Mouse (Mus musculus) heart, embryonic 13.5 days (tissue): ENCODE data around the gene Ube2l3. TPM values are rescaled to one million over a fixed set of nuclear protein-coding genes. Genes with fewer than 3 reads are reported as not detected.
"Not testable (repeated sequence)": the region's sequence is repeated elsewhere in the genome, so short reads cannot be mapped to it uniquely, and the experiment has no call there.

Source experiments
- ATAC-seq: fragments of 200-750 bp; cut with Nextera tagmentation; 2 replicates; pipeline ENCODE4 v1.8.0; 2017; ENCODE audit warnings: moderate TSS enrichment; ENCODE audit not compliant: insufficient number of reproducible peaks, low FRiP score, low TSS enrichment; ENCODE audit errors: extremely low read depth
- H3K27ac ChIP-seq: fragments of 300-500 bp; sonication (generic); replicated peaks from 2 replicates; pipeline ENCODE4 v1.5.1; 2015; ENCODE audit warnings: moderate library complexity, mild to moderate bottlenecking, inconsistent platforms
- H3K27me3 ChIP-seq: fragments of 300-500 bp; sonication (generic); replicated peaks from 2 replicates; pipeline ENCODE4 v1.6.1; 2015; ENCODE audit warnings: mild to moderate bottlenecking, inconsistent platforms
- H3K36me3 ChIP-seq: fragments of 300-500 bp; sonication (generic); 2 replicates; pipeline ENCODE4 v1.6.1; 2015; ENCODE audit warnings: mild to moderate bottlenecking, inconsistent platforms
- H3K4me1 ChIP-seq: fragments of 300-500 bp; sonication (generic); 2 replicates; pipeline ENCODE4 v1.6.1; 2015; ENCODE audit warnings: inconsistent platforms
- H3K4me2 ChIP-seq: fragments of 300-500 bp; sonication (generic); 2 replicates; pipeline ENCODE4 v1.6.1; 2015; ENCODE audit warnings: inconsistent platforms, mild to moderate bottlenecking, moderate library complexity
- H3K4me3 ChIP-seq: fragments of 300-500 bp; sonication (generic); 2 replicates; pipeline ENCODE4 v1.5.1; 2015; ENCODE audit warnings: moderate library complexity, mild to moderate bottlenecking, inconsistent platforms
- H3K9ac ChIP-seq: fragments of 300-500 bp; sonication (generic); 2 replicates; pipeline ENCODE4 v1.6.1; 2015; ENCODE audit warnings: inconsistent platforms, mild to moderate bottlenecking, moderate library complexity
- H3K9me3 ChIP-seq: fragments of 300-500 bp; sonication (generic); 2 replicates; pipeline ENCODE4 v1.6.1; 2016; ENCODE audit warnings: inconsistent platforms
- WGBS: fragments of 180-500 bp; shearing (Covaris S2); methylation state at CpG from one replicate; pipeline ENCODE4 v1.1.7; 2015; ENCODE audit warnings: mixed read lengths; 5-methylcytosine and 5-hydroxymethylcytosine counted together
- polyA plus RNA-seq: library from polyadenylated mRNA; unstranded; fragments of >200 nt; fragmentation: Nextera tagmentation; extraction: Ambion mirVana; gene quantifications from 2 replicates; pipeline ENCODE4 v1.2.1, GENCODE M21; 2015

Ube2l3 gene
- polyA plus RNA-seq, 1 experiment from 2014 or later, result 292 TPM

DNA sequence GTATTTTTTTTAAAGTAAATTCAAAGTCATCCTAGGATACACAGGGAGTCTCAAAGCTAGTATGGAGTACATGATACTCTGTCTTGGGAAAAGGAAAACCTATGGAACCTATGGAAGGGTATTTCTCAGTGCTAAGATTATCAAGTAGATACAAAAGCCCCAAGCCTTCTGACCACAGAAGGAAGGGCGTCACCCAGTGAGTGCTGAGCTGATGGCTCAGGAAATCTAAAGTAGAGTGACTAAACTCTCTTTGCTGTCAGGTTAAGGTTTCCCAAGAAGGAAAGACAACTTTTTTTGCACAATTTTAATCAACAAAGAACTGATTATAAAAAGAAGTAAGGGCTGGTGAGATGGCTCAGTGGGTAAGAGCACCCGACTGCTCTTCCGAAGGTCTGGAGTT, 22.7 kb downstream of the Ube2l3 start:
- WGBS, result 86% methylated on average over 3 of the region's 3 CpGs
- Histone ChIP-seq H3K36me3 (peaks cover 39% of the 10 kb centered on the region), H3K27me3 (no peaks in the 10 kb centered on the region), H3K27ac (no peak overlapping the region), H3K4me1 (peaks cover 35% of the 10 kb centered on the region), H3K9ac (no peak overlapping the region), H3K4me3 (no peak overlapping the region), H3K9me3 (no peaks in the 10 kb centered on the region), H3K4me2 (no peak overlapping the region)
- ATAC-seq, result no peak

DNA sequence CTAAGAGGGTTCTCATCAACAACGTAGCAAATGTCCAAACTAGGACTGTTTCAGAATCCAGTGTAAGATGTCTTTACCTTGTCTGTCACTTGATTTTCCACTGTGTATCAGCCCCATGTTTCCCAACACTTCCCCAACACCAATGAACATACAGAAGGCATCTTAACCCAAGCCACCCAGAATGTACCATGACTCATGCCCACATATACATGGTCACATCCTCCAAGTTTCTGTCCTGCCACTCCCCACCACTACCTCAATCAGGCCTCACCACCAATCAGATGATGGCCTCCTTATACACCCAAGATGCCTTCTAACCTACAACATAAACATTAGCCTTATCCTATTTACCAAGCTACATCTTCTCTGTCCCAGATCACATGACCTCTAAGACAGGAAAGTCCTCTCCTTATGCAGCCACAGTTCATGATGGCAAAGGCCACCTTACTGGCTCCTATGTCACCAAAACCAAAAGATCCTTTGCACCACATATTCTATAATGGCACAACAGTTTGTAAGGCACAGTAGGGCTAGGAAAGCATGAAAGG, 24.8 kb downstream of the Ube2l3 start:
- H3K9me3 ChIP-seq, result no peaks in the 10 kb centered on the region
- no peak for ATAC-seq
- no peaks in the 10 kb centered on the region for H3K27me3 ChIP-seq
- H3K27ac ChIP-seq, result no peak overlapping the region
- H3K36me3 ChIP-seq, result peaks cover 53% of the 10 kb centered on the region
- WGBS, result 97% methylated on average over 1 of the region's 1 CpGs
- H3K4me2 ChIP-seq, result no peak overlapping the region
- no peak overlapping the region for H3K9ac ChIP-seq
- H3K4me3 ChIP-seq, result no peak overlapping the region
- peaks cover 28% of the 10 kb centered on the region for H3K4me1 ChIP-seq

GRCm38 (mm10) chr16:17175765-17176164, 26.7 kb downstream of the Ube2l3 start:
- 68% methylated on average over 2 of the region's 2 CpGs for WGBS

DNA sequence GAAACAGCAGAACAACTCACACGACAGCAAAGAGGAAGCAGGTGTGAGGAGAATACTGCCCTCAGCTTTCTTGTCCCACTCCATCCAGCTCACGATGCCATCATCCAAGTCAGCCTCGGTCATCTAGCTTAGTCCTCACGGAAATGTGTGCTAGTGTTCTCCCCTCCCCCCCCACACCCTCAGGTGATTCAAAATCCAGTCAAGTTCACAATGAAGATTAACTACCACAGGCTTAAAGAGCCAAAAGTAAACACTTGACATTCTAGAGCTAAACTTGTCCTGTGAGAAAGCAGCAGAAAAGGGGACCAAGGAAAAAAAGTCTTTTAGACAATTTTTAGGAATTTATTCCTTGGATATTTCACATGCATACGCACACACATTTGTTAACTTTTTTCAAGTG, 34.4 kb downstream of the Ube2l3 start:
- ATAC-seq, result no peak
- Histone ChIP-seq H3K9ac (no peak overlapping the region), H3K4me2 (no peak overlapping the region), H3K9me3 (no peaks in the 10 kb centered on the region), H3K27me3 (no peaks in the 10 kb centered on the region), H3K4me1 (peaks cover 2% of the 10 kb centered on the region), H3K36me3 (peaks cover 81% of the 10 kb centered on the region), H3K27ac (no peak overlapping the region), H3K4me3 (no peak overlapping the region)
- WGBS, result 85% methylated on average over 5 of the region's 5 CpGs

More at GRCm38 (mm10) chr16:17175765-17176164, 26.7 kb downstream of the Ube2l3 start:
- no peak for ATAC-seq
- Histone ChIP-seq H3K36me3 (peaks cover 70% of the 10 kb centered on the region), H3K9ac (no peak overlapping the region), H3K9me3 (no peaks in the 10 kb centered on the region), H3K4me3 (no peak overlapping the region), H3K4me2 (no peak overlapping the region), H3K4me1 (peaks cover 10% of the 10 kb centered on the region), H3K27ac (no peak overlapping the region), H3K27me3 (no peaks in the 10 kb centered on the region)

DNA sequence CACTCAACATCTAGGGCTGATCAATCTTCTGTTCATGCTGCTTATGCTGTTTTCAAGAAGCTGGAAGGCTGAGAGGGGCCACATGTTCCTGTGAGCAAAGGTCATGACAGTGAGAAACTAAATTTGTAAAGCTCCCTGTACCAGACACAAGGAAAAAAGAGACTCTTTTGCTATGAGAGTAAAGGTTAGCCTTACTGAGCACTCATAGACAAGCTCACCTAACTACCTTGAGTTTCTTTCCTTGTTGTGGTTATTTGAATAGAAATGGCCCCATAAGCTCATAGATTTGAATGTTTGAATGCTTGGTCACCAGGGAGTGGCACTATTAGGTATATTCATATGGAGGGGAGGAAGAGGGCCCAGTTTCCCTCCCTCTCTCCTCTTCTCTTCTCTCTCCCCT, 35.3 kb downstream of the Ube2l3 start:
- Histone ChIP-seq H3K9me3 (no peaks in the 10 kb centered on the region), H3K4me3 (no peak overlapping the region), H3K27ac (no peak overlapping the region), H3K27me3 (no peaks in the 10 kb centered on the region), H3K4me2 (no peak overlapping the region), H3K4me1 (peaks cover 2% of the 10 kb centered on the region), H3K9ac (no peak overlapping the region), H3K36me3 (peaks cover 81% of the 10 kb centered on the region)
- ATAC-seq, result no peak

DNA sequence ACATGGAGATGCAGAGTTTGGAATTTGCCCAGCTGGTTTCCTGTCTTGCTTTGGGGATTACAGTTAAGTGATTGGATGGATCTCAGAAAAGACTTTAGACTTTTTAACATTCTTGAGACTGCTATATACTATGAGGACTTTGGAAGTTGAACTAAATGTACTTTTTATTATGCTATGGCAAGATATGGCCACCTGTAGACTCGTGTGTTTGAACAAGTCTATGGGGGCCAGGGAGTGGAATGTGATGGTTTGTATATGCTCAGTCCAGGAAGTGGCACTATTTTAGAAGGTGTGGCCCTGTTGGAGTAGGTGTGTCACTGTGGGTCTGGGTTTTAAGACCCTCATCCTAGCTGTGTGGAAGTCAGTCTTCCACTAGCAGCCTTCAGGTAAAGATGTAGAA, 37.0 kb downstream of the Ube2l3 start:
- not testable (repeated sequence) for H3K9me3 ChIP-seq, H3K27me3 ChIP-seq, H3K4me2 ChIP-seq, H3K4me3 ChIP-seq, H3K9ac ChIP-seq, ATAC-seq, H3K4me1 ChIP-seq, H3K27ac ChIP-seq
- peaks cover 78% of the 10 kb centered on the region for H3K36me3 ChIP-seq
- 74% methylated on average over 1 of the region's 1 CpGs for WGBS

- Histone ChIP-seq H3K4me1 (peaks cover 13% of the 10 kb centered on the region; the same call in 1 of the 2 replicates), H3K27me3 (no peaks in the 10 kb centered on the region), H3K4me2 (no peak overlapping the region), H3K27ac (no peak overlapping the region), H3K9ac (no peak overlapping the region), H3K36me3 (peaks cover 80% of the 10 kb centered on the region), H3K4me3 (no peak overlapping the region), H3K9me3 (no peaks in the 10 kb centered on the region)
- 84% methylated on average over 2 of the region's 2 CpGs for WGBS
- no peak for ATAC-seq
Measured at GRCm38 (mm10) chr16:17154346-17154745, 48.1 kb downstream of the Ube2l3 start.

DNA sequence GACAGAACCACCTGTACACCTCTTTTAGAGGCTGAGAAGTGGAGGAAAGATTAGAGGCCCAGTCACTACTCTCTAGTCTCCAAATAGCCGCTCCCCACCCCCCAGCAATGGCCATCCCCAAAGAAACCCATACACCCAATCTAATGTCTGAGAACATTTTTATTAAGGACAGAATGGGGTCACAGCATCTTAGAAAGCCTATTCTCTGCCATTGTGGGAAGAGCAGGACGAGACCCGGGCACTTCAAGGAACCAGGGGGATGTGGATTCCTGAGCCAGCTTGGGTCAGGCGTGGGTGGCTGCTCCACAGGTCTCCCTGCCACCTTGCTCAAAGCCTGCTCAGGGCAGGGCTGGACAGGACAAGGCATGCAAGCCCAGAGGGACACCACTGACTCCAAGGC, 50.6 kb downstream of the Ube2l3 start:
- Histone ChIP-seq H3K9ac (no peak overlapping the region), H3K9me3 (no peaks in the 10 kb centered on the region), H3K27me3 (no peaks in the 10 kb centered on the region; the same call in 1 of the 2 replicates), H3K4me1 (peaks cover 28% of the 10 kb centered on the region), H3K27ac (no peak overlapping the region), H3K4me2 (no peak overlapping the region), H3K36me3 (peaks cover 56% of the 10 kb centered on the region), H3K4me3 (no peak overlapping the region)
- 94% methylated on average over 4 of the region's 4 CpGs for WGBS
- no peak for ATAC-seq

- Histone ChIP-seq H3K9me3 (no peaks in the 10 kb centered on the region), H3K27me3 (no peaks in the 10 kb centered on the region; the same call in 1 of the 2 replicates), H3K4me1 (peaks cover 28% of the 10 kb centered on the region), H3K36me3 (peaks cover 45% of the 10 kb centered on the region), H3K4me3 (no peak overlapping the region), H3K4me2 (no peak overlapping the region), H3K27ac (no peak overlapping the region), H3K9ac (no peak overlapping the region)
- no peak for ATAC-seq
- 71% methylated on average over 7 of the region's 7 CpGs for WGBS
Measured at GRCm38 (mm10) chr16:17150520-17151258, 51.8 kb downstream of the Ube2l3 start.

DNA sequence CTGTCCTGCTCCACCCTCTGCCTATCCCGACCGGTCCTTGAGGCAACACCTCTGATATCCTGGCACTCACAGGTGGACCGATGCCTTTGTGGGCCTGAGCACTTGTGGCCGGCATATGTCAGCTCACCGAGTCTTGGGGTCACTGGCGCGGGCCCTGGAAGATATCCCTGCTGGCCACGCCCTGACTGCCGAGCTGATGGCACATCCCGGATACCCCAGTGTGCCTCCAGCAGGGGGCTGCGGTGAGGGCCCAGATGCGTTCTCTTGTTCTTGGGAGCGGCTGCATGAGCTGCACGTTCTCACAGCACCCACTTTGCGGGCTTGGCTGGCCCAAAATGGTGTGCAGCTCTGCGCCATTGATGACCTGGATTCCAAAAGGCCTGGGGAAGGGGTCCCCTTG, 54.4 kb downstream of the Ube2l3 start:
- ATAC-seq, result no peak
- no peak overlapping the region for H3K27ac ChIP-seq
- 11% methylated on average over 16 of the region's 16 CpGs for WGBS
- H3K36me3 ChIP-seq, result peaks cover 22% of the 10 kb centered on the region
- no peaks in the 10 kb centered on the region; the same call in 1 of the 2 replicates for H3K27me3 ChIP-seq
- peak overlapping the region; percentile 69 for H3K4me3 ChIP-seq
- peak overlapping the region; percentile 100 for H3K4me2 ChIP-seq
- no peaks in the 10 kb centered on the region for H3K9me3 ChIP-seq
- peak overlapping the region; percentile 79 for H3K9ac ChIP-seq
- peaks cover 16% of the 10 kb centered on the region for H3K4me1 ChIP-seq

DNA sequence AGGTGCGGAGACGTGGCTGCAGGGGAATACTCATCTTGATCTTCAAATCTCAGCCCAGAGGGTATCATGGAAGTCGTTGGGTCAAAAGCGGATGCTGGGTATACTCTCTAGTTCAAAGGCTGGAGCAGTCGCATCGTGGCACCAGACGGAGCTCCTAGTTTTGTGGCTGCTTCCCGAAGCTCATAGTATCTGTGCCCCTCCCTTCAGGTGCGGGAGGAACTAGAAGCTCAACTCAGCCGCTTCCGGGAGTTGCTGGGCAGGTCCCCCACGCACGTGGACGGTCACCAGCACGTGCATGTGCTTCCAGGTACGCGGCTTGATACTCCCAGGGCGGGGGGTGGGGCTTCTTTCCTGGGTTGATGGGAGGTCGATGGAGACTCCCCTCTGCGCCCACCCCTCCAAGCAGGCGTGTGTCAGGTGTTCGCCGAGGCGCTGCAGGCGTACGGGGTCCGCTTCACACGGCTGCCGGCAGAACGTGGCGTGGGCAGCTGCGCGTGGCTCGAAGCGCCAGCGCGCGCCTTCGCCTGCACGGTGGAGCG, 55.0 kb downstream of the Ube2l3 start:
- WGBS, result 1% methylated on average over 41 of the region's 41 CpGs
- Histone ChIP-seq H3K9me3 (no peaks in the 10 kb centered on the region), H3K27me3 (no peaks in the 10 kb centered on the region; the same call in 1 of the 2 replicates), H3K36me3 (peaks cover 16% of the 10 kb centered on the region), H3K4me2 (peak overlapping the region; percentile 100), H3K4me1 (peaks cover 16% of the 10 kb centered on the region), H3K4me3 (peak overlapping the region; percentile 69), H3K27ac (no peak overlapping the region), H3K9ac (peak overlapping the region; percentile 79)
- no peak for ATAC-seq
